Mouse (Mus musculus): ENCODE data around the gene Gimap9.

GRCm38 (mm10) chr6:48706130-48706529, 30.2 kb downstream of the Gimap9 start:
- TF ChIP-seq CTCF (IDR thresholded peaks at IDR 0.05; ENCODE audit: borderline replicate concordance, control insufficient read depth, extremely low read depth, insufficient read depth, low read length, poor library complexity), result no peak
- TF ChIP-seq POLR2A (IDR thresholded peaks at IDR 0.05; ENCODE audit: control insufficient read depth, extremely low read depth, insufficient read depth, low read length, poor library complexity), result no peak

Data from thymus, adult 2 months (tissue).